10 mouse cellular contexts compared by ENCODE assay signal in genomic region chr6:69758618-69759017, GRCm38 (mm10).
DNase-seq lines count a peak whose midpoint lies in the region; ATAC-seq and TF ChIP-seq lines count a peak whose summit lies in the region.
"Had no signal": no experiment of that assay in that cellular context is flagged by ENCODE, and none has a peak within 500 bp of the region (broad histone marks: within the 10 kb centered on the region; RNA-seq: fewer than 3 reads in every experiment).

No protein-coding gene starts in this region.

- ATAC-seq in midbrain, postnatal 0 days (ENCODE audit: low FRiP score), result no peak
- no peak for ATAC-seq in midbrain, embryonic 11.5 days (ENCODE audit: low FRiP score)

- intact Hi-C loops in gastrocnemius, postnatal 14 days (cut with DNase I; ENCODE audit: low total_unique reads), result no loop called here

- H3K27me3 ChIP-seq in kidney, adult 2 months (replicated peaks; ENCODE audit: control insufficient read depth, insufficient read depth, low read length), result no peaks in the 10 kb centered on the region
- no peaks in the 10 kb centered on the region for H3K27me3 ChIP-seq in midbrain, postnatal 0 days (ENCODE audit: insufficient read depth, low read length)
- H3K27me3 ChIP-seq in midbrain, embryonic 11.5 days (ENCODE audit: control insufficient read depth, insufficient read depth, low read length), result no peaks in the 10 kb centered on the region

- no peak overlapping the region for H3K9ac ChIP-seq in midbrain, postnatal 0 days (replicated peaks; ENCODE audit: low read length, poor library complexity, severe bottlenecking)
- no peak overlapping the region for H3K9ac ChIP-seq in midbrain, embryonic 11.5 days (ENCODE audit: low read length)

- peak; percentile 4 for DNase-seq in kidney, adult 2 months
- DNase-seq in kidney, postnatal 14 days, result no peak
- DNase-seq in midbrain, postnatal 0 days (ENCODE audit: low spot score), result peak; percentile 30
- no peak for DNase-seq in midbrain, embryonic 11.5 days (ENCODE audit: low spot score, missing footprints)
- peak; percentile 41 for DNase-seq in ZHBTc4 (ENCODE audit: low read depth, low spot score)
- DNase-seq in spleen, postnatal 36 days (ENCODE audit: low spot score in 2 of 2), result peak; percentile 34 to 39
- no peak for DNase-seq in layer of hippocampus, postnatal 14 days (ENCODE audit: low spot score in 2 of 2)
- DNase-seq in gastrocnemius, postnatal 14 days, result no peak
- DNase-seq: heart, postnatal 4 days; lung, postnatal 14 days had no signal

- H3K4me2 ChIP-seq in midbrain, postnatal 0 days (ENCODE audit: low read depth, low read length, poor library complexity, severe bottlenecking), result no peak overlapping the region
- no peak overlapping the region for H3K4me2 ChIP-seq in midbrain, embryonic 11.5 days

- no peaks in the 10 kb centered on the region for H3K4me1 ChIP-seq in kidney, adult 2 months (ENCODE audit: control insufficient read depth, insufficient read depth, low read length)
- H3K4me1 ChIP-seq in midbrain, postnatal 0 days (ENCODE audit: insufficient read depth, low read length), result no peaks in the 10 kb centered on the region
- H3K4me1 ChIP-seq in midbrain, embryonic 11.5 days (ENCODE audit: control insufficient read depth, insufficient read depth, low read length), result no peaks in the 10 kb centered on the region

- no peak overlapping the region for H3K4me3 ChIP-seq in kidney, adult 2 months (ENCODE audit: insufficient read depth, low read depth, low read length)
- H3K4me3 ChIP-seq in midbrain, postnatal 0 days (ENCODE audit: low read depth, low read length), result no peak overlapping the region
- no peak overlapping the region for H3K4me3 ChIP-seq in midbrain, embryonic 11.5 days (ENCODE audit: low read depth, low read length)

- TF ChIP-seq POLR2A in kidney, adult 2 months (IDR thresholded peaks at IDR 0.05; ENCODE audit: low read depth, low read length), result no peak

- H3K36me3 ChIP-seq in kidney, adult 2 months (ENCODE audit: control insufficient read depth, insufficient read depth, low read length), result no peaks in the 10 kb centered on the region
- no peaks in the 10 kb centered on the region for H3K36me3 ChIP-seq in midbrain, postnatal 0 days (ENCODE audit: insufficient read depth, low read length)
- no peaks in the 10 kb centered on the region for H3K36me3 ChIP-seq in midbrain, embryonic 11.5 days (ENCODE audit: control insufficient read depth, insufficient read depth, low read length)

- WGBS in kidney, adult 2 months, result 83% methylated on average over 2 of the region's 2 CpGs
- 90% methylated on average over 2 of the region's 2 CpGs for WGBS in midbrain, postnatal 0 days
- 88% methylated on average over 2 of the region's 2 CpGs for WGBS in midbrain, embryonic 11.5 days

- no peak overlapping the region for H3K27ac ChIP-seq in kidney, adult 2 months (ENCODE audit: insufficient read depth, low read depth, low read length)
- H3K27ac ChIP-seq in midbrain, postnatal 0 days (ENCODE audit: low read depth, low read length), result no peak overlapping the region
- no peak overlapping the region for H3K27ac ChIP-seq in midbrain, embryonic 11.5 days (ENCODE audit: low read depth, low read length)

- no peaks in the 10 kb centered on the region for H3K9me3 ChIP-seq in midbrain, postnatal 0 days (ENCODE audit: low read length)
- H3K9me3 ChIP-seq in midbrain, embryonic 11.5 days (ENCODE audit: control insufficient read depth, low read length), result no peaks in the 10 kb centered on the region

- no peak for TF ChIP-seq CTCF in kidney, adult 2 months (conservative IDR thresholded peaks at IDR 0.05; ENCODE audit: insufficient read depth, insufficient read length, low read depth, low read length)
- TF ChIP-seq CTCF in midbrain, postnatal 0 days (IDR thresholded peaks at IDR 0.05), result peak; percentile 59

Comparison
In these comparisons a context has a peak if more than half of its experiments do, and no peak if none do; other contexts are left out.
1. DNase-seq: peak in kidney, adult 2 months (single experiment), midbrain, postnatal 0 days (single experiment), ZHBTc4 (single experiment) and spleen, postnatal 36 days (2 of 2); none in kidney, postnatal 14 days (single experiment), midbrain, embryonic 11.5 days (single experiment), layer of hippocampus, postnatal 14 days (0 of 2) and gastrocnemius, postnatal 14 days (single experiment).